Mouse (Mus musculus) gastrocnemius, postnatal 4 days (tissue): ENCODE results near the gene Aldoc. TPM values are rescaled to one million over a fixed set of nuclear protein-coding genes. Genes with fewer than 3 reads are reported as not detected.

Experiments used
- DNase-seq, 2 experiments: peaks; one replicate each; pipeline ENCODE4 v3.0.0; 2021 to 2022; ENCODE audit warnings: low spot score in 2 of 2, mixed read lengths in 2 of 2
- total RNA-seq, 2 experiments: library from RNA; stranded (reverse); gene quantifications; 2 replicates each; pipeline ENCODE4 v1.2.3; 2021

Aldoc gene
- total RNA-seq, 2 experiments from 2014 or later = 1.4 to 2.2 TPM

DNA sequence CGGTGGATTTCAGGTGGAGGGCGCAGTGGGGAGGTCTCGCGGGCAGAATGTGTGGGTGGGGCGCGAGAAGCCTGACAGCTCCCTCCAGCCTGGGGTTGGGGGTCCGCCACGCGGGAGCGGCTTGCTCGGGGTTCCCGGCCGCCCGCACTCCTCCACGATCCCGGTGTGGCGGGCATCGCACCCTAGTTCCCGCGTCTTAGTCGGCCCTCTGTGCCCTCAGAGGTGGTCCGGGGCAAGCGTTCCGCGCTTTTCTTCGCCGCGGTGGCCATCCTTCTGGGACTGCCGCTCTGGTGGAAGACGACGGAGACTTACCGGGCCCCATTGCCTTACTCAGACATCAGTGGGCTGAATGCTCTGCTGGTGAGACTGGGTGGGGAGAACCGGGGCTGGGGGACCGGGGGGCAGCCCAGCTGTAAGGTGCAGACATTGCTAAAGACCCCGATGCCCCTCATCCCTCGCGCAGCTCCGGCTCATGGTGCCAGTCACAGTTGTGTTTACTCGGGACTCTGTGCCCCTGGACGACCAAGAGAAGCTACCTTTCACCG lies 5.8 kb downstream of the Aldoc start:
- DNase-seq = peak in 1 of 2 experiments; percentile 40

- no peak for DNase-seq
Observed at GRCm38 (mm10) chr11:78332676-78333075, 9.9 kb downstream of the Aldoc start.

DNA sequence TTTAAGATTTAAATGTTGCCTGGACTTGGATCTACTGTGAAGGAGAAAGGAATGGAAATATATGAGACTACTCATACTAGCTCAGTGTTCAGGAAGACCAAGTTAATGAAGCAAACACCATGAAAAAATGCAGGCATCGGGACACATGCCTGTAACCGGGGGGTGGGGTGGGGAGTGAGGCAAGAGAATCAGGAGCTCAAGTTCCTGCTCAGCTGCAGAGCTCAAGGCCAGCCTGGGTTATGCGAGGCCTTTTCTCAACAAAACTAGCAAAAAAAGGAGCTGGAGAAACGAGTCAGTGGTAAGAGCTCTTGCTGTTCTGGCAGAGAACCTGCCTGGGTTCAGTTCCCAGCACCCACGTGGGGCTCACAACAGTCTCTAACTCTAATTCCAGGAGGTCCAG lies 11.2 kb downstream of the Aldoc start:
- no peak for DNase-seq

DNA sequence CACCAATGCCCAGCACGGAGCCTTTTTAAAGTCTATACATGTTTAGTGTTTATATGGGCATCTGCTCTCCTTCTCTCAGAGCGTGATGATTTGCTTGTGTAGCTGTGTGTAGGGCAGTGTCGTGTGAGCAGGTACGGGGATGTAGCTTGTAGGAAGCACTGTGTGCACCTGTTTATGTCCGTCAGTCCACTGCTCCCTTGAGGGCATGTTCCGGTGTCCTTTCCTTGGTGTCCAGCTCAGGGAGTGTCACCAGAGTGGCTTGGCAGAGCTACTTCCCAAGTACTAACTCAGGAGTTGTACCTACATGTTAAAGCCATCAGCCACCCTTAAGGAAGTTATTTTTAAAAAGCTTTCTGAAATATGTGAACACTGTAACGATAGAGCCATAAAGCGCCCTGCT lies 14.3 kb downstream of the Aldoc start:
- DNase-seq = no peak

DNA sequence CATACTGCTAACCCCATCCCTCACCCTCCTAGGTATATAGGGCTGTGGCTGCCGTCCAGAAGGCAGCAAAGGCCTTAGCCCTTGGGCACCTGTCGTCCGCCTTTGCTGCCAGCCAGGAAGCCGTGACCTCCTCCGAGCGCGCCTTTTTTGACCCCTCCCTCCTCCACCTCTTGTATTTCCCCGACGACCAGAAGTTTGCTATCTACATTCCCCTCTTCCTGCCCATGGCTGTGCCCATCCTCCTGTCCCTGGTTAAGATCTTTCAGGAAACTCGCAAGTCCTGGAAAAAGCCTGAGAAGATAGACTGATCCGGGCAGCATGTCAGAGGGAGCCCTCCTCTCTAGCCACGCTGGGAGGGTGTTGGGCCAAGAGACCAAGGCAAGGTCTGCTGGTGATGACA lies 18.9 kb downstream of the Aldoc start:
- no peak for DNase-seq

DNA sequence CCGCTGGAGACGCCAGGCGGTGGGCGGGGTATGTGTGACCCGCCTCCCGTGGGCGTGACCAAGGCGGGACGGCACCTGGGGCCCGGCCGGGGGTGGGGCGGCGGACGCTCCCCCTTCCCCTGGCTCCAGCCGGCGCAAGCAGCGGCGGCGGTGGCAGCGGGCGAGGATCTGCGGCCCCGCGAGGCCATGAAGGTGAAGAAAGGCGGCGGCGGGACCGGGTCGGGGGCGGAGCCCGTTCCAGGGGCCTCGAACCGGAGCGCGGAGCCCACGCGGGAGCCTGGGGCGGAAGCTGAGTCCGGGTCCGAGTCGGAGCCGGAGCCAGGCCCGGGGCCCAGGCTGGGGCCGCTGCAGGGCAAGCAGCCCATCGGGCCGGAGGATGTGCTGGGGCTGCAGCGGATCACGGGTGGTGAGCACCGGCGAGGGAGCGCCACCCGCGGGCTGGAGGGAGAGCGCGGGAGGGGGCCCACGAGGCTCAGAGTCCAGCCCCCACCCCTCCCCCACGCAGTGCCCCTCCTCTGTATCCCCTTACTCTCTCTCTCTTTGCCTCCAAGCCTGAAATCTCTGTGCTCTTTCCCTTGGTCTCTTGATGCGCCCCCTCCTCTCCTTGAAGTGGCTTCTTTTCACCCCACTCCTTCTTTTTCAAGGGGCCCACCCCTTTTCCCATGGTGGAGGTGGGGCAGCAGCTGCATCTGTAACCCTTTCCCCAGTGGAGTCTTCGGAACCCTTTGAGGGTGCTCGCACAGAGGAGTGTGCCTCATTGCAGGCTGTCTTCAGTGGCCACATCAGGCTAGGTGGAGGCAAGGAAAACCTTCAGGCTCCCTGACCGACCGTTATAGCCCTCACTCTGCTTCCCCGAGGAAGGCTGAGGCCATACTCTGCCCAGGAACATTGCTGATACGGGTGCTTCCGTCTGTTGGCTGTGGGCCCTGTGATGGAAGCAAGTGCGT lies 20.9 kb downstream of the Aldoc start, which contains the start of gene Unc119:
Unc119 (plus strand) TSS at position 102 of the 947 bp plus-strand sequence.
- peak; percentile 68 to 78 for DNase-seq

DNA sequence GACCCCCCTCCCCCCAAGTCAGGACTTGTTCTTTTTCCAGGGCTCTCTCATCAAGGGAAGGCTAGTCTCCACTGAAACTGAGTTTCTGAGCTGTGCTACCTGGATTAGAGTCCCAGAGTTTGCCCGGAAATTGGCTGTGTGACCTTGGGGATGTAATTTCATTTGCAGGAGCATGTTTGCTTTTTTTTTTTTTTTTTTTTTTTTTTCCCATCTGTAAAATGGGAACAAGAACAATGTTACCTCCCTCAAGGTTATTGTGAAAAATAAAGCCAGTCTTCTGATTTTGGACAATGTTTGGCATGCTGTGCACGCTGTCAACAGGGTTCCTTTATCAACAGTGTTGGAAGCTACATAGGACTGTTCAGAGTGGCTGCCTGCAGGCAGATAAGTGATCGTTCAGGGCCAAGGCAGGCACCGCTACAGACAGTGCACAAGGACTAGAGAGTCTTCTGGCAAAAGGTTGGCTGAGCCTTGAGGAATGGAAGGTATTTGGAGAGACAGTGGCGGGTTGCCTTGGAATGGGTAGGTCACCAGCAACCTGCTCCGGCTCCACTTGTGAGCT lies 21.6 kb downstream of the Aldoc start:
- DNase-seq = no peak

DNA sequence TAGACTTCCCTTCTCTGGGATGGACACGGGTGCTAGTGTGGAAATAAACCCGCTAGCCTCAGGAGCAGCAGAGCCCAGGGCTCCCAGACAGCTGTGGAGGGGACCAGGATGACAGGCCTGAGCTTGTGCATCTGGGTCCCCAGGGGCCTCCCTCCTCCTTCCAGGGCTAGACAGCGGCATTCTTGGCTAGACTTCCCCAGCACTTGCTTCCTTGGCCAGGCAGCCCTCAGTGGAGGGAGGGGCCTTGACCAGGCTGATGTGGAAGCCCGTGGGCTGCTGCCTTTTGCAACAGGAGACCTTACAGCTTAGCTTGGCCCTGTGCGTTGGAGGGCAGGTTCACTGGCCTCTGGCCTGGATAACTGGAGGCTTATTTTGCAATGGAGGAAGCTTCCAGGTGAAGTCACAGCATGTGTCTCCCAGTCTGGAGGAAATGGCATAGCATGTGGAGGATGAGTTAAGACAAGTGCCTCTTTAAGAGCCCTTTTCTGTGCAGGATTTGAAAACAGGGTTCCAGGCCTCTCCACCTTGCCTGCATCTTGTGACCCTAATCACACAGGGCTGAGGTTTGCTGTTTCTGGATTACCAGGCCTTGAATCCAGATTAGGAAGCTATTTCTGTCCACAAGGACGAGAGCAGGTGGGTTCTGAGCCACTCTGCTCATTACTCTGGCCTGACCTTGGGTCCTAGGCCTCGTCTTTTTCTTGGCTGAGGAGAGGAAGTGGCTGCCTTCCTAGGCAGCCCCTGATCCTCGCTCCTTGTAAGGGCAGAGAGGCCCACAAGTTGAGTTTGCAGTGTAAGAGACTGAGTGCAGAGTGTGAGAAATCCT lies 22.3 kb downstream of the Aldoc start:
- peak in 1 of 2 experiments; percentile 80 for DNase-seq

DNA sequence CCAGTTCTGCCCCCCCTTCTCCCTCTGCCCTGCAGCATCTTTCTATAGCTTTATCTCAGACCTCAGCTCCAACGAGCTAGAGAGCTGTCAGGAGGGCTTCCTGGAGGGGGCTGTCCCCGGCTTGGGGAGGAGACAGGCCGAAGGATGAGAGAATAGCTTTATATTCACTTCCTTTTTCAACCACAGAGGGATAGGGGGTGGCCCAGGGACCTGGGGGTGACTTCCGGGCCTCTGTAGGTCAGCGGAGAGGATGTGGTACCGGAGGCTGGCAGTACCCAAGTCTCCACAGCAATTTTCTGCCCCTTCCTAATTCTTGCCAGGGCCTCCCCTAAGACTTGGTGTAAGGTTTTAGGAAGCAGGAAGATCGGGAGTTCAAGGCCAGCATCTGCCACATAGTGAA lies 23.0 kb downstream of the Aldoc start:
- no peak for DNase-seq

DNA sequence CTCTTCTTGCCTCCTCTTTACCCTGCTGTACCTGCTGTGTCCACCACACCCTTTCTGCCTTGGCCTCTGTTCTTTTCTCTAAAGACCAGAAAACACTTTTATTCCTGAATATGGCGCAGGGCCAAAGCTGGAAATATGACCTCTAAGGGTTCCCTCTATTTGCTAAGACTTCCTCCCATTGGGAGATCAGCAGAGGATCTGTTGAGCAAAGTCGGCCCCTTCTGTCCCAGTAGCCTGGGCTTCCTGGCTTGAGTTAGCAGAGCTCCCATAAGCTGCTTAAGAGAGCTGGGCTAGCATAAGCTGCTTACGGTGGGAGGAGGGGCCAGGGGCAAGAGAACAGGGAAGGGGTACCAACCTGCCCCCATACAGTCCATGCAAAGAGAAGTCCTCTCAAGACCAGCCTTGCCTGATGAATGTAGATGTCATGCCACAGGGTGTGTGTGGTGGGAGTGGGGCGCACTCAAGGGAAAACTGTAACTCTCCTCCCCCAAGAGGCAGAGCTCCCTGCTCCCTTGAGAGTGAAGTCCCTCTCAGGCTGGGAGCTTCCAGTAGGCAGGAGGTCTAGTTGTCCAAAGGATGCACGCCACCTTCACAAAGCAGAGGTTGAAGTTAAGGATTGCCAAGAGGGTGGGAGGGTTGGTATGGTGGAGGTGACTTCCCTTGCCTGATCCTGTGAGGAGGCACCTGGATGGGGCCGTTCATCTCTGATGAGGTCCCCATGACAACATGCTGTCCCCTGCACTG lies 23.7 kb downstream of the Aldoc start:
- DNase-seq = no peak

DNA sequence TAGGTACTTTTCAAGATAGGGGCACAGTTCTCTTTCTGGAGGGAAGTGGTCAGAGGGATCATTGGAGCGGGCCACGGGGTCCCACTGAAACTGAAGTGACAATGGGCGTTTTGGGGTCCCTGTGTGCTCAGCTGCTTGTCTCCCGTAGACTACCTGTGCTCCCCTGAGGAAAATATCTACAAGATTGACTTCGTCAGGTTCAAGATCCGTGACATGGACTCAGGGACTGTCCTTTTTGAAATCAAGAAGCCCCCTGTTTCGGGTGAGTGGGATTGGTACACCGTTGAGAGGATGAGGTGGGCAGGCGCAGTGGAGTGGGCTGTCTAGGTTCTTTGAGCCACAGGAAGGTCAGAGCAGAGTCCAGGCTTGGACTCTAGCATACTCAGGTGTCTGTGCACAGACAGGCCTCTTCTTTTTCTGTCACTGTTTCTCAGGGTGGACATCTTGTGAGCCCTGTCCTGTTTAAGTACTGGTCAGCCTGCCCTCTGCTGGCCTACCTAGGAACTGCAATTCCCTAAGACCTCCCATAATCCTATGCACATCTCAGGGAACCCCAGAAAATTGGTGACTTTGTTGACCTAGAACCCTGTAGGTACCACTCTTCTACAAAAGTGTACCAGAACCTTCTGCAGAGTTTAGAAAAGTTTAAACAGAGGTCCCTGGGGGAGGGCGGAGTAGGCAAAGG lies 24.4 kb downstream of the Aldoc start:
- peak in 1 of 2 experiments; percentile 73 for DNase-seq

- no peak for DNase-seq
Observed at GRCm38 (mm10) chr11:78347908-78348307, 25.1 kb downstream of the Aldoc start.

- DNase-seq = no peak
Observed at GRCm38 (mm10) chr11:78348474-78348873, 25.7 kb downstream of the Aldoc start.

- DNase-seq = no peak
Observed at GRCm38 (mm10) chr11:78349441-78350358, 26.9 kb downstream of the Aldoc start.

GRCm38 (mm10) chr11:78353081-78353480 lies 30.3 kb downstream of the Aldoc start:
- DNase-seq = no peak

DNA sequence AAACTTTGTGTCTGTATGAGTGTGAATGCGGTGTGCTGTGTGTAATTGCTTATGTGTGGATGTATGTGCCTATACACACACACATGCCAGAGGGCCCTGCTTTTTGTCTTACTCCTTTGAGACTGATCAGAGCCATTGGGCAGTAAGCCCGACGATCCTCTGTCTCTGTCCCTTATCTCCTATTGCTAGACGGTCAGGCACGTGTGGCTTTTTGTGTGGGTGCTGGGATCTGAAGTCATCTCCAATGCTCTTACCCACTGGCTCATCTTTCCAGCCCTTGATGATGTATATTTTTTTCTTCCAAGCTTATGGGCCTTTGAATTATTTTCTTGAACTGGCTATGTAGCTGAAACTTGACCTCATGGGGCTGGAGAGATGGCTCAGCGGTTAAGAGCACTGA lies 32.1 kb downstream of the Aldoc start:
- no peak for DNase-seq

GRCm38 (mm10) chr11:78355471-78356238 lies 32.9 kb downstream of the Aldoc start:
- DNase-seq = peak in 1 of 2 experiments; percentile 67
